Mouse (Mus musculus) G1E (cell line): ENCODE measurements around the gene Zfp663. TPM values are rescaled to one million over a fixed set of nuclear protein-coding genes. Genes with fewer than 3 reads are reported as not detected.

Experiments used
- ATAC-seq: 2 replicates; pipeline ENCODE4 v1.8.0; 2016; ENCODE audit warnings: mild to moderate bottlenecking; ENCODE audit not compliant: insufficient number of reproducible peaks, poor library complexity, low FRiP score, severe bottlenecking; ENCODE audit errors: extremely low read depth
- DNase-seq: peaks from one replicate; pipeline ENCODE4 v3.0.0; 2012; ENCODE audit warnings: low spot score
- H3K27me3 ChIP-seq: 2 replicates; pipeline ENCODE4 v1.6.1; 2012; ENCODE audit warnings: mild to moderate bottlenecking, low read length, inconsistent platforms; ENCODE audit not compliant: insufficient read depth
- H3K36me3 ChIP-seq: replicated peaks from 2 replicates; pipeline ENCODE3; 2012; ENCODE audit warnings: mild to moderate bottlenecking, inconsistent platforms
- H3K4me1 ChIP-seq: 2 replicates; pipeline ENCODE4 v1.6.1; 2012; ENCODE audit warnings: low read depth, low read length, inconsistent platforms, mixed read lengths; ENCODE audit not compliant: insufficient read depth
- H3K4me3 ChIP-seq: 2 replicates; pipeline ENCODE4 v1.5.1; 2012; ENCODE audit warnings: low read depth, mild to moderate bottlenecking, inconsistent platforms, low read length, moderate library complexity, mixed read lengths
- H3K9me3 ChIP-seq: replicated peaks from 2 replicates; pipeline ENCODE4 v1.6.1; 2012; ENCODE audit warnings: inconsistent platforms
- CTCF ChIP-seq: IDR thresholded peaks from 2 replicates; pipeline ENCODE4 v1.5.1; 2012; ENCODE audit warnings: low read depth, low read length, inconsistent platforms, mixed read lengths
- GATA1 ChIP-seq: IDR thresholded peaks from 2 replicates; pipeline ENCODE4 v1.6.1; 2012; ENCODE audit warnings: borderline replicate concordance, low read length, inconsistent platforms, mixed read lengths
- GATA2 ChIP-seq: IDR thresholded peaks from 2 replicates; pipeline ENCODE4 v1.6.1; 2012; ENCODE audit warnings: low read depth, low read length, inconsistent platforms, borderline replicate concordance
- POLR2AphosphoS5 ChIP-seq: IDR thresholded peaks from 2 replicates; pipeline ENCODE4 v1.6.1; 2012; ENCODE audit warnings: low read depth, low read length, inconsistent platforms; ENCODE audit not compliant: insufficient replicate concordance
- TAL1 ChIP-seq: conservative IDR thresholded peaks from 2 replicates; pipeline ENCODE4 v1.6.1; 2012; ENCODE audit warnings: low read depth, low read length, inconsistent platforms, mixed read lengths
- polyA plus RNA-seq: library from polyadenylated mRNA; stranded (reverse); fragments of >175 nt; gene quantifications from 2 replicates; pipeline ENCODE4 v1.2.3, GENCODE M21; 2012
- total RNA-seq, 2 experiments: library from RNA; stranded (forward) in 1 of 2; stranded (reverse) in 1 of 2; fragments of 200-1000 nt in 1 of 2; fragments of >200 nt in 1 of 2; fragmentation: Nextera tagmentation in 1 of 2; gene quantifications; 2 replicates each; pipeline ENCODE4 v1.2.3; 2014 to 2017

Zfp663 gene
- total and polyA plus RNA-seq, 3 experiments = 0.16 TPM; not detected in 2

DNA sequence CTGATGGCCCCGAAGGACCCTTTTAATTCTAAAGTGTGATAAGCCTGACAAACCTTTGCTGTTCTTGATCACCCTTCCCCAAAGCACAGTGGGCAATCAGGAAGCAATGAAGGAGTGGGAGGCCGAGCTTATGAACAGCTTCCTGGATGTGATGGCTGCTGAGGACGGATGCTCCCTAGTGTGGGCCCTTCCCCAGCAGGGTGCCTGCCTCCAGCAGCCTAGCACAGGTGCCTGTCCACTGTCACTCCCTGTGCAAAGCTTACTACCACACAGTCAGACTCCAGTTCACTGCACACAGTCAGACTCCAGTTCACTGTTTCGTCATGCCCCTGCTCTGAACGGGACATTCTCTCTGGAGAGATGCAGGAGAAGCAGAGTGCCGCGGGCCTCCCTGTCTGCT lies 56.1 kb downstream of the Zfp663 start:
- peaks cover 9% of the 10 kb centered on the region for H3K4me1 ChIP-seq
- DNase-seq = no peak
- no peak for ATAC-seq
- no peaks in the 10 kb centered on the region for H3K9me3 ChIP-seq
- peaks cover 99% of the 10 kb centered on the region for H3K36me3 ChIP-seq
- H3K4me3 ChIP-seq = no peak overlapping the region
- TF ChIP-seq GATA1 (no peak), TAL1 (no peak), GATA2 (no peak), POLR2AphosphoS5 (no peak)
- no peaks in the 10 kb centered on the region for H3K27me3 ChIP-seq

- DNase-seq (no peak), ATAC-seq (no peak)
- no peaks in the 10 kb centered on the region for H3K27me3 ChIP-seq
- TF ChIP-seq GATA2 = no peak
- no peak for TF ChIP-seq GATA1
- no peak for TF ChIP-seq CTCF
- no peak for TF ChIP-seq POLR2AphosphoS5
- TF ChIP-seq TAL1 = no peak
- H3K4me3 ChIP-seq = no peak overlapping the region
- peaks cover under 1% of the 10 kb centered on the region for H3K4me1 ChIP-seq
- H3K9me3 ChIP-seq = no peaks in the 10 kb centered on the region
- peaks cover 99% of the 10 kb centered on the region for H3K36me3 ChIP-seq
Measured at GRCm38 (mm10) chr2:165311577-165311976, 57.0 kb downstream of the Zfp663 start.

GRCm38 (mm10) chr2:165310818-165311425 lies 57.6 kb downstream of the Zfp663 start:
- H3K9me3 ChIP-seq = no peaks in the 10 kb centered on the region
- no peaks in the 10 kb centered on the region for H3K27me3 ChIP-seq
- peaks cover 99% of the 10 kb centered on the region for H3K36me3 ChIP-seq
- DNase-seq (no peak), ATAC-seq (no peak)
- TF ChIP-seq CTCF (no peak), POLR2AphosphoS5 (no peak), GATA1 (no peak), TAL1 (no peak), GATA2 (no peak)
- H3K4me1 ChIP-seq = no peaks in the 10 kb centered on the region
- no peak overlapping the region for H3K4me3 ChIP-seq

GRCm38 (mm10) chr2:165307801-165308200 lies 60.7 kb downstream of the Zfp663 start:
- TF ChIP-seq GATA2 (no peak), POLR2AphosphoS5 (no peak), CTCF (no peak)
- no peak for DNase-seq
- H3K4me1 ChIP-seq = no peaks in the 10 kb centered on the region
- no peak overlapping the region for H3K4me3 ChIP-seq
- no peaks in the 10 kb centered on the region for H3K9me3 ChIP-seq
- no peak for ATAC-seq
- H3K36me3 ChIP-seq = peaks cover 97% of the 10 kb centered on the region
- H3K27me3 ChIP-seq = no peaks in the 10 kb centered on the region

GRCm38 (mm10) chr2:165305438-165305837 lies 63.1 kb downstream of the Zfp663 start:
- DNase-seq (no peak), ATAC-seq (no peak)
- Histone ChIP-seq H3K4me1 (no peaks in the 10 kb centered on the region), H3K9me3 (no peaks in the 10 kb centered on the region), H3K27me3 (no peaks in the 10 kb centered on the region), H3K36me3 (peaks cover 97% of the 10 kb centered on the region), H3K4me3 (no peak overlapping the region)
- TF ChIP-seq GATA2 = no peak
- no peak for TF ChIP-seq CTCF
- TF ChIP-seq TAL1 = no peak
- no peak for TF ChIP-seq GATA1
- no peak for TF ChIP-seq POLR2AphosphoS5

DNA sequence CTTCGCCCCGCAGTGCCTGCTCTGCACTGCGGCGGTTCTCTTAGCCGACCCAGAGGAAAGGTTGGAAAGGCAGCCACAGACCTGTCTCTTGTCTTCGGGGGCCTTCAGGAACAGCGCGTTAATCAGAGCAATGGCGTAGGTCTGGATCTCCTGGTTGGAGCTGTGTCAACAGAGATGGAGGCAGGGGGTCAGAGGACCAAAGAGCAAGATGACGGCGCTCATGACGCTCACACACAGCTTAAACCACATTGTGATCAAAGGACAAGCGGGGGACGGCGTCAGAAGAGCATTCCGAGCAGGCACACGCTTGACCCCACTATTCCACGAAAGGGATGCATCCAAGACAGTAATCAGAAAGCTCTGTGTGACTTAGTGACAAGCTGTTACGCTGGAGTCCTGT lies 63.7 kb downstream of the Zfp663 start:
- TF ChIP-seq POLR2AphosphoS5 = no peak
- no peak for TF ChIP-seq GATA1
- no peak for TF ChIP-seq GATA2
- no peak for TF ChIP-seq CTCF
- TF ChIP-seq TAL1 = no peak
- no peaks in the 10 kb centered on the region for H3K9me3 ChIP-seq
- H3K4me3 ChIP-seq = no peak overlapping the region
- no peak for DNase-seq
- H3K4me1 ChIP-seq = no peaks in the 10 kb centered on the region
- no peak for ATAC-seq
- H3K36me3 ChIP-seq = peaks cover 97% of the 10 kb centered on the region
- H3K27me3 ChIP-seq = no peaks in the 10 kb centered on the region

- TF ChIP-seq GATA2 = no peak
- no peak for TF ChIP-seq CTCF
- TF ChIP-seq TAL1 = no peak
- no peak for TF ChIP-seq GATA1
- TF ChIP-seq POLR2AphosphoS5 = no peak
- peaks cover 97% of the 10 kb centered on the region for H3K36me3 ChIP-seq
- H3K4me3 ChIP-seq = no peak overlapping the region
- DNase-seq (no peak), ATAC-seq (no peak)
- H3K9me3 ChIP-seq = no peaks in the 10 kb centered on the region
- no peaks in the 10 kb centered on the region for H3K4me1 ChIP-seq
- H3K27me3 ChIP-seq = no peaks in the 10 kb centered on the region
Measured at GRCm38 (mm10) chr2:165303354-165304012, 65.0 kb downstream of the Zfp663 start.
